Mouse (Mus musculus): Measurements from ENCODE around the gene Rbm5.
A peak's percentile ranks its signal among the peaks of the same experiment; 100 is the strongest.

The Rbm5 gene

DNA sequence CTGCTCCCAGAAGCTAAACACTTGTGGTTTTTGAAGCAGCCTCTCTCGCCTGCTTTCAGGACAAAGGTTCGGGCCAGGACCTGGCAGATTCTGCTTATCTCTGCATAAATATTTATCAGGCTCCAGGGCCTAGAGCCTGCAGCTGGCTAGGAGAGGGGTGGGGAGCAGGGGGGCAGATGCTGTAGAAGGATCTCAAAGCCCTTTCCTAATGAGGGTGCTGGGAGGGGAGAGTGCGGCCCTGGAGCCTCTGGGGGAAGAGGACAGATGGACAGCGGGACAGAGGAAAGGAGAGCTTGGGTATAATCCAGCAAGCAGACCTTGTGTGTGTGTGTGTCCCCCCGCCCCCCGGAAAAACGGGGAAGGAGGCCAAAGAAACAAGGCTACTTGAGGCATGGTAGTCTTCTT is 36.2 kb downstream of the Rbm5 start:
- no peak for DNase-seq (ENCODE audit: low spot score in 2 of 2)

DNA sequence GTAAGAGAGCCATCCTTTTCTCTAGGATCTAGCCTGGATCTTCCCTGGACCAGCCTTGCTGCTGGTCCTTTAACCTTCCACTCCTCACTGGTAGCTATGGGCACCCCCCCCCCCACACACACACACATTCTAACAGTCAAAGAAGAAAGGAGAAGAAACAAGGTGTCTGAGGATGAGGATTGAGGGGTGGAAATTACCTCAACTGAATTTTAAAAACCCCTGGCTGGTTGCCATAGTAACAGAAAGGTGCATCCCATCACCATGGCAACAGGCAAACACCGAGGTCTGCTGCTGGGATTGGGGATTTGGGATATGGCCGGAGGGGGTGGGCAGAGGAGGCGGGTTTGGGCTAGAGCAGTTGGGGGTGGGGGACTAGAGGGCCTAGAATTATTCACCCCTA is 41.1 kb downstream of the Rbm5 start:
- no peak for DNase-seq (ENCODE audit: low spot score in 2 of 2)

DNA sequence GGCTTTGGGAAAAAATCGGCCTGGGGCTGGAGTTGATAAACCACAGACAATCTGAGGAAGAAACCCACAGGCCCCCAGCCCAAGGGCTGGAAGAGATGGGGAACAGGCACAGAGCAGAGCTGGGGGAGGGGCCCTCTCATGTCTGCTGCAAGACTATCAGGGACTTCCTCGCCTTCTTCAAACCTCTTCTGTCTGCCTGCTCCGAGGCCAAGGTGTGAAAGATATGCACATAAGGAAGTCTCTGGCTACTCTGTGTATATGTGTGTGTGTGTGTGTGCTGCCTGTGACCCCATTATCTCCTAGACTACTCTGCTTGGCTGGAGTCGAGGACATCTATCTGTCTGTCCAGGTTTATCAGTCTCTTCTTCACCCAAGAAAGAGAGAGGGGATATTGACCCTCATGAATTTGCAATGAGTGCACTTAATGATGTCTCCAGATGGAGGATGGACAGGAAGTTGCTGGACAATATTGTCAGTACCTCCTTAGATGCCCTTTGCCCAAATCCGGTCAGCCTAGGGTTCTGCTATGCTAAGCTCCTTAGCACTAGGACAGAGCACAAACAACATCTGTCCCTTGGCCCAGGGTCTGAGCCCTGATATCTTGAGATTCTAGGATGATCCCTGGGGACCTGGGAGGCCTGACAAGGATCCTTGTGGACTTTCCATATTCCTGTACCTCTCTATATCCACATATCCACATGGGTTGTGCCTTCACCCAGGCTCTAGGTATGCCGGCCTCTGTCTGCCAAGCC is 41.7 kb downstream of the Rbm5 start:
- DNase-seq (ENCODE audit: low spot score in 2 of 2), result no peak

DNA sequence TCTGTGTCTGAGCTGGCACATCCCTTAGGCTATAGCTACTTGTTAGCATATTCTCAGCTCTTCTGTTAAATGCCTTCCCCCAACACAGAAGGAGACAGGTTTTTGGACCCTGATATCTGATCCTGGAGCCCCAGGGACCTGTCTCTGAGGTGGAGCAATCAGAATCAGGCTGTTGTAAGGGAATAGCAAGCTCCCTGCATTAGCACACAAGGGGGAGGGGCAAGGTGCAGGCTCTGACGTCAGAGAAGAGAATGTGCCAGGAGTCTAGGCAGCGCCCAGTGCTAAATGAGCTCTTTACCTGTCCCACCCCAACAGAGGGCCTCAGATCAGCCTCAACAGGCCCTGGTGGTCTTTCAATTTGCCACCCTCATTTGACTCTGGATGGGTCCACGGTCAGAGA is 43.8 kb downstream of the Rbm5 start:
- peak in 1 of 2 experiments; percentile 52 for DNase-seq (ENCODE audit: low spot score in 2 of 2)

DNA sequence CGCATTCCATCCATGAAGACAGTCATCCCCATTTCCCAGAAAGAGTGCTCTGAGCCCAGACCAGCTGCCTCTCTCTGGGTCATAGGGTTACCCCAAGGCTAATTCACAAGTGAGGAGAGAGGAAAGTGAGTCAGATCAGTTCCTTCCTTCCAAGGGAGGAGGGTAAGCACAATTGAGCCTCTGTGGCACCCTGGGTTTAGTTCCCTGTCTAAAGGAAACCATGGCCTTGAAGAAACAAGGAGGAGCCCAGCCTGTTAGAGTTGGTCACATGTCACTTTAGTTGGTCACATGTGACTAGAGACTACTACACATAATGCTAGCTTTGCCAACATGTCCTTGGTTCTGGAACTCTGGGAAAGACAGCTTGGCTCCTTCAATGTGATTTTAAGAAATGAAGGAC is 46.0 kb downstream of the Rbm5 start:
- DNase-seq (ENCODE audit: low spot score in 2 of 2), result no peak

DNA sequence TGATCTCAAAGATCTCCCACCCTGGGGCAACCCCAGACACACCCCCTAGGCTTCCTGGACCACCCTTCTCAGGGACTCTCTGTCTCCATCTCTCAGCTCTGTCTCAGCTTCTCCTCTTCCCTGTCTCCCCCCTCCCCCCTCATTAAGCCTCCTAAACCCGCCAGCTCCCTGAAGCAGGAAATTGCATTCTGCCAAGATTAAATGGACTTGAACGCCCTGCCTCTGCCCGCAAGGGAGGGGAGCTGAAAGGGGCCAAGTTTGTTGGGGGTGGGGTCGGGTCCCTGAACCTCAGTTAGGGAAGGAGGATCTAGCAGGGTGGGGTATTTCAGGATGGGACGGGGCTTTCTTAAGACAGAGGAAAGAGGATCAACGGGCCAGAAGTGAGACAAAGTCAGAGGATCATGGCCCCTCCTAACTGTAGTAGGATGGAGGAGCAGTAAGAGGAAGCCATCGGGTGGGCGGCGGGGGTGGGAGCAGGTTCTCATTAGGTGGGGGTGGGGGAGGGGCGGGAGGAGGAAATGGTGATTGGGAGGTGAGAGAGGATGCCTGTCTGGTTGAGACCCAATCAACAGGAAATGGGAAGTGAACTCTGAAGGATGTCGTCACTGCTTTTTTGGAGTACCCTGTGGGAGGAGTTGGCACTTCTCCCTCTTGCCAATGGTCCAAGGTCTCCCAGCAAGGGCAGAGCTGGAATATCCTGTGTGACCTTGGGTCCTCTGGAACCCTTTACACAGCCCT is 46.8 kb downstream of the Rbm5 start:
- no peak for DNase-seq (ENCODE audit: low spot score in 2 of 2)

DNA sequence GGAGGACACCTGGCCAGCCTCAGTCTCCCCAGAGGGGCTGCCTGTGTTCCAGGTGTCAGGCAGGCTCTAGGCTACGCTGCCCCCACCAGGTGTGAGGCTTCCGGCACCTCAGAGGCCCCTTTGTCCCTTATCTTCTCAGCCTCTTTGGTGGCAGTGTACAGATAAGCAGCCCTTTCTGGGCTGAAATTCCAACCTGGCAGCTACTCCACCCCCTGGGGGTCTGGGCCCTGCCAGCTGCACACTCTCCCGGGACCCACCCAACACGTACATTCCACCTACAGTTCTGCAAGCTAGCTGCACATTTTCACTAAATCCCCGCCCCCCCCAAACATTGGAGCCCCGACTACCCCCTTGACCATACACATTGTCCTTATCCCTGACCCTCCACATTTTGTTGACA is 47.5 kb downstream of the Rbm5 start:
- no peak for DNase-seq (ENCODE audit: low spot score in 2 of 2)

DNA sequence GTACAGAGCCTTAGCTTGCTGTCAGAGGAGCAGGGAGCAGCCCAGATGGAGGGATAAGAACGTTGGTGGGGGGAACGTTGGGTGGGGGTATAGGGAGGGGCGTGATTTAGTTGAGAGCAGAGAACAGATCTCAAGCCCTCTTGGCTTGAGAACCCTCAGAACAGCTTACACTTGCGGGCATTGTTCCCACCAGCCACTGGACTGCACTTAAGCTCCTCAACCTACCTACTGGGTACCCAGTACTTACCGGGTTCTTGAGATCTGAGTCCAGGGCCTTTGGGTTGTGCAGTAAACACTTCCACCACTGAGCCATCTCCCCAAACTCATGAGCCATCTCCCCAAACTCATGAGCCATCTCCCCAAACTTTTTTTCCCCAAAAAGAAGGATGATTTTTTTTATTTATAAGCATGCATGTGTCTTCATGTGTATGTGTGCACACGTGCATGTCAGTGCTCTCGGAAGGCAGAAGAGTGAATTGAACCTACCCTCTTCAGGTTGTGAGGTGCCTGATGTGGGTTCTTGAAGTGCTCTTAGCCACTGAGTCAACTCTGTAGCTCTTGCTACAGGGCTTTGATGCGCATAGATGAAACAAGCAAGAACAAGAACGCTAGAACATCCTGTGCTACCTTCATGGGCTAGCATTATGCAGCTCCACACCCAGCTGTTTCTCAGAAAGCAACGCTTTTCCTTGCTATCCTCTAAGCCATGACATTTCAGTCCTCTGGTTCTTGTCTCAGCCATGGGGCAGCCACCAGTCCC is 51.8 kb downstream of the Rbm5 start:
- no peak for DNase-seq (ENCODE audit: low spot score in 2 of 2)

DNA sequence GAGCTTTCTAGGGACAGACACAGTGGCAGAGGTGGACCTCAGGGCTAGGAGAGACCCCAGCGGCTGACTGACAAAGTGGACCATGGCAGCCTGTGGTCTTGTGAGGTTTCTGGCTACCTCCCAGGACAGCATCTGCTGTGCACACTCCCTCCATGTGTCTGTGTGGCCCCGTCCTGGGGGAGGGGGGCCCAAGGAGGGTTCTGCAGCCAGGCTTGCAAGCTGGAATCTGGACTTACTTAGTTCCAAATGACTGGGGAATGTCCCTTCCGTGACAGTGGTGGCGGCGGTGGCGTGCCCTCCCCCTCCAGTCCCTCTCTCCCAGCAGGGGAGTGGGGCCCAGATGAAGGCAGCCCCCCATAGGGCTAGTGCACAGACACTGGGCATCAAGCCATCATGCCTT is 53.8 kb downstream of the Rbm5 start:
- no peak for DNase-seq (ENCODE audit: low spot score in 2 of 2)

DNA sequence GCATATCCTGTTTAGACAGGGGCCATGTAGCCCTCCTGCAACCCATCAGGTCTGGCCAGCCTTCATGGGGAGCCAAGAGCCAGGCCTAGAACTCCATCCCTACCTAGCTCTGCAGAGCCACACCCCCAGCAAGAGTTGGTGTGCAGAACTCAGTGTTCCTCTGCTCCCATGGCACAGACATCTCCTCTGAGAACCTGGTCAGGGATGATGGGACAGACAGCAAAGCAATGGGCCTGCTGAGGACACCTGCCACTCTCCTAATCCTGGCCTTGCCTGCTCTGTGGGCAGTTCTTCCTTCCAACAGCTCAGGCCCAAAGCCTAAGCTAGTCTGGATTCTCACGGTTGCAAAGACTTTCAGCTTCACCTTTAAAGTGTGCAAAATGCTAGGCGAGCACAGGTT is 55.2 kb downstream of the Rbm5 start:
- DNase-seq (ENCODE audit: low spot score in 2 of 2), result no peak

DNA sequence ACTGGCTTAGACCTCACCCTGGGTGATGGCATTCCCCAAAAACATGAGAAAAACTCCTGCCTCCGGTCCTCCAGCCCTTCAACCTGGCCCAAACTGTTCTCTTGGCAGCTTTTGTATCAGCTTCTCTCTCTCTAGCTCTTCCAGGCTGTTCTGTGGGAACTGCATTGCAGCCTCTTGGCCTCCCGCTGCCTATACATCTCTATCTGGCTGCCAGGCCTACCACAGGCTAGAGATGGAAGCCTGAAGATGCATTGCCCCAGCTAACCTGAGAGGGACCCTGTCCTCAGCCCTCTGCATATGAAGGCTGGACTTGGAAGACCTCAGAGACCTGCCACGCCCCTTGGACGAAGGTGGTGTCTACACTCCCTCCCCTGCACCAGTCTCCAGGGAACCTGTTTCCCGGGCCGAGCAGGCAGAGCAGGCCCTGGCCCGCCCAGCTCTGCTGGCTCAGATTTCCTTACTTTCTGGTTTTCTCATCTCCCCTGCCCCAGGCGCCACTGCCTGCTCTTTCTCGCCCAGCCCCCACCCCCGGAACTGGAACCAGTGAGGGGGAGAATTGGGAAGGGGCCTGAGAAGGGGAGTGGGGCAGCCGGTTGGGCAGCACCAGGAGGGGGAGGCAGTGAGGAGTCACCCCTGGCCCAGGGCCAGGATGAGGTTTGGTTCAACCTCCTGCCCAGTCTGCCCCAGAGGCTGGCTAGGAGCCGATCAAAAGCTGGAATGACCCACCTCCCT is 56.4 kb downstream of the Rbm5 start:
- no peak for DNase-seq (ENCODE audit: low spot score in 2 of 2)

DNA sequence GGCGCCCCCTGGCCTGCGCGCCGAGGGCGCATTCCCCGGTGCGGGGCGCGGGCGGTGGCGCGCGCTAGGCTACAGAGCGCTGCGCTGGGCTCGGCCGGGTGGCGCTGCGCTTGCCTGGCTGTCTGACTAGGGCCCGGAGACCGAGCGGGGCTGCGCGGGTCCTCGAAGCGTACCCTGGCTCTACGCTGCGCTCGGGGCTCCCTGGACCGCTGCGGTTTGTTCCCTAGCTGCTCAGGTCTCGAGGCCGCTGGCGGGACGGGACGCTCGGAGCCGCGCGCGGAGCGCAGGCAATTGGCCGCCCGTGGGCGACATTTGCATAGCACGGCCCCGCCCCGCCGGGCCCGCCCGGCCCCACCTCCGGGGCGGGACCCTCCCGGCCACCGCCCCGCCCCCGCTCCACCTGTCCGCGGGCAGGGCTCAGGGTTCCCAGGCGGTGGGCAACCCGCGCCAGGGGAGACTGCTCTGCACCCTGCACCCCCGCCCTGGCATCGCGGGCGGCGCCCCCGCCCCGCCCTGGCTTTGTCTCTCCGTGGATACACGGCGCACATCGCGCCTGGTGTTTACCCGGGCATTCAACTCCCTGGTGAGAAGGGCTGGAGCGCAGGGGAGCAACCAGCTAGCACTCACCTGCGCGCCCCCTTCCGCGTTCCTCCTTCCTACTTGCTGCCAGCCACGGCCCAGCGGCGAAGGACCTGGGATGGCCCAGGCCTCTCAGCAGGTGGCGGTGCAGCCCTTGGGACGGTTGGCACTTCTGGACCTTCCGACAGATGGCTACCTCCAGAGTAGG is 60.9 kb downstream of the Rbm5 start, which contains the start of gene Sema3f:
Gene Sema3f, minus strand, starts transcription at position 779 of the 787 bp plus-strand sequence.
- peak in 1 of 2 experiments; percentile 78 for DNase-seq (ENCODE audit: low spot score in 2 of 2)

DNA sequence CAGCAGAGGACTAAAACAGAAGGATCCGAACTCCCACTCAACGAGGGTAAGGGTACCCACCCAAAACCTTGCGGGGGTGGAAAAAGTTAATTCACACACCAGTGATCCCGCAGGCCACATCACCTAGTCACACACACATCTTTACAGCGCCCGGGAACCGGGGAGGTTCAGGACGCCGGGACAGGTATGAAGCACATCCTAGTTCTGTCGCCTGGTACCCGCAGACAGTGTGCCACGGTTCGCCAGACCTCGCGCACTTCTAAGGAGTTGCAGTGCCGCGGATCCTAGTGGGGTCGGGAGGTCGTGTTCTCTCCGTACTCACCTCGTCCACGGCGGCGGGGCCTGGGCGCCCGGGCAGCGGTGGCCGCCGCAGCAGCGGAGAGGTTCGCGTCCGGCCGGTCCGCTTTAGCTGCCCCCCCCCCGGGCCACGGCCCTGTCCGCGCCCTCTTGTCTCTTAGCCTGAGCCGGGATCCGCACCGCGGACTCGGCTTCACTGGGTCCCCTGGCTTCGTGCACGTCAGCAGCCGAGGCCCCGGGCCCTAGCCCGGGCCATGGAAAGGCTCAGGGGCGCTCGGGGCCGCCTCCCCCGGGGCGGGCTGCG is 61.6 kb downstream of the Rbm5 start:
- DNase-seq (ENCODE audit: low spot score in 2 of 2), result no peak

DNA sequence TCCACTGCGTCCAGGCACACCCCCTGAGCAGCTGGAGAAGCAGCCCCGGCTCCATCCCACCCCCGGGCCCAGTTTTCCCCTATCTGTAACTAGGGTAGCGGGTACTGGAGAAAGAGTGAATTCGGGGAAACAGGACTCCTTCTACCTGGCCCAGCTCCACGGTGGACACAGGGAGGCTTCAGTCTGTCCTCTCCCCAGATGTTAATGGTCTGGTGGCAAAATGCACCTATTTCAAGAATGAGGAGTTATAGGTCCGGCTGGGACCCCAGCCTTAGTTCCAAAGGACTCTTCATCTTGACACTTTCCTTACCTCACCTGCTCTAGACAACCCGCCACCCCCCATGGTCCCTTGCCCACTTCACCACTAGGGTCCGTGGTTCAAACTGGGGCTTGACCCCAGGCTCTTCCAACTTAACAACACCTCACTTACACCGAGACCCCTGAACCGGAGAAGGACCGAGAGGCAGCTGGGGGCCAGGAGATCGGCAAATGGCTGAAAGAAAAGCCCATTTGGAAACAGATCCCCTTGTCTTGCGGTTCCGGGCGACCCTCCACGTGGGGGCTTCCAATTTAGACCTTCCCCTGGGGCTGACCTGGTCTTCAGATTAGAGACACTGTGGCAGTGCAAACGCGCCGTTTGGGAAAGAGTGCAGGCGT is 62.2 kb downstream of the Rbm5 start:
- no peak for DNase-seq (ENCODE audit: low spot score in 2 of 2)

DNA sequence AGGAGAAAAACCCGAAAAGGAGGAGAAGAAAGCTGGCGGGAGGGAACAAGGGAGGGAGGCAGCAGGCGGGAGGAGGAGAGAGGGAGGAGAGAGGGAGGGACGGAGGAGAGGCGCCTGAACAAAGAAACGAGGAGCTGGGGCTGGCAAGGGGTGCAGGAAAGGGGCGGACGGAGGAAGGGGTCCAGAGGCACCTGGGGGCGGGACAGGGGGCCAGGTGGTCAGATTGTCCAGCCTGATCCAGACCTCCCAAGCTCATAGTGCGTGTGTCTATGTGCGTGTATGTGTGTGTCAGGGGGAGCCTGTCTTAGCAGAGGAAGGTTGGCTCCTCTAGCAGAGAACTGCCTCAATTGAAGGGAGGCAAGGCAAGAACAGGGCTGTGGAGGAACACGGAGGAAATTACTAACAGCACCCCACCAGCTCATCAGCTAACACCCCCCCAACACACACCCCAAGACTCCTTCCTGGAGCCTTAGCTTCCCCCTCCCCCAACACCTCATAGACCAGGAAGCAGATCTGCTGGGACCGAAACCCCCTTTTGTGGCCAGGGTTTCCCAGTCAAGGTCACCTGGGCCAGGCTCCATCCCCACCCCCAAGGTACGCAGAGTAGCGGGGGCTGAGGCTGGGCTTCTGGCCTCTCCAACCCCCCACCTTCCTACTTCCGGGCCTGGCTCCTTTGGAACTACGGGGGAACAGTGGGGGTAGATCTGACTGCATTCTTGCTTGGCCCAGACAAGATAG is 62.9 kb downstream of the Rbm5 start:
- DNase-seq (ENCODE audit: low spot score in 2 of 2), result no peak

DNA sequence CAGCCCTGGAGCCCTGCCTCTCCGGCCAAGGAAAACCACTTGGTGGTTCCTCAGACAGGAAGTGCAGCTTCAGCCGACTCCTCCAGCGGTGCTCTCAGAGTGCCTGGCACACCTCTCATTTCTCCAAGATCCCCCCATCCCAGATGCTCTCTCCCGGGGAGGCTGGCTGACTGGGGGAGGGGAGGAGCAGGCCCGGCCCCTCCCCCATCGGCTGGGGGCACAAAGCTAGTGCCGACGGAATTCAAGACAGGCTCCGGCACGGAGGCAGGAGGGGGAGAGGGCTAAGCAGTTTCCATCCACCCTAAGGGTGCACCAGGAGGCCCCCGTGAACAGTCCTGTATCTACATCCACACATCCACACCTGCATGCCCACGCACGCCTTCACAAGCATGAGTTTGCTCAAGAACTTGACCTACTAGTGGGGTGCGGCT is 64.0 kb downstream of the Rbm5 start:
- no peak for DNase-seq (ENCODE audit: low spot score in 2 of 2)

DNA sequence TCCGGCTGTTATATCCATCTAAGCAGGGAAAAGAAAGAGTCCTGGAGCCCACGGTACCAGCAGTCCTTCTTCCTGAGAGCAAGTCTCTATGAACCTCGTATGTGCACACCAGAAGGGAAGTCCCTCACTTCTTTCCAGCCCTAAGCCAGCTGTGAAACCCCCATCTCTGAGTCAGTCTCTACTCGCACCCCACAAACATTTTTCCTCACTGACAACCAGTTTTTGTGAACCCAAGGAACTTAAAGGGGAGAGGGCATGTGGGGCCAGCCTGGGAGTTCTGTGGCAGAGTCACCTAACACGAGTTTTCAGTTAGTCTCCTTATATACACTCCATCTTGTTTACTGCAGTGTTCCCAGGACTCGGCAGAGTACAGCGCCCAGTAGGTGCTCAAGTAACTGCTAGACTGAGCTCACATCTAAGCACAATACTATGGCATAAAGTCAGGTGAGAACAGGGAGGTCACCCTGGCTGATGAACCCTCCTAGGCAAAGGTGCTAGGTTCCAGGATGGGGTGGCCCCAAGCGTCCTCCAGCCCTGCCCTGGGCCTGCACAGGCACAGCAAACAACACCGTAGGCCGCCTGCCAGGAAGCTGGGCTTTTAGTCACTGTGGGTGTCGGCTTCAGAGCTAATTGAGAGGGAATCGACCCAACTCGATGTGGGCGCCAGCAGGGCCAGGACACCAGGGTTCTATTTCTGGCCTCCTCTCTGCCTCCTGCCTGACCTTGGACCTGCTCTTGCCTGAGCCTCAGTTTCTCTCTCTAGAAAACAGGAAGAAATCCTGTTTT is 67.3 kb downstream of the Rbm5 start:
- peak in 1 of 2 experiments; percentile 65 for DNase-seq (ENCODE audit: low spot score in 2 of 2)

DNA sequence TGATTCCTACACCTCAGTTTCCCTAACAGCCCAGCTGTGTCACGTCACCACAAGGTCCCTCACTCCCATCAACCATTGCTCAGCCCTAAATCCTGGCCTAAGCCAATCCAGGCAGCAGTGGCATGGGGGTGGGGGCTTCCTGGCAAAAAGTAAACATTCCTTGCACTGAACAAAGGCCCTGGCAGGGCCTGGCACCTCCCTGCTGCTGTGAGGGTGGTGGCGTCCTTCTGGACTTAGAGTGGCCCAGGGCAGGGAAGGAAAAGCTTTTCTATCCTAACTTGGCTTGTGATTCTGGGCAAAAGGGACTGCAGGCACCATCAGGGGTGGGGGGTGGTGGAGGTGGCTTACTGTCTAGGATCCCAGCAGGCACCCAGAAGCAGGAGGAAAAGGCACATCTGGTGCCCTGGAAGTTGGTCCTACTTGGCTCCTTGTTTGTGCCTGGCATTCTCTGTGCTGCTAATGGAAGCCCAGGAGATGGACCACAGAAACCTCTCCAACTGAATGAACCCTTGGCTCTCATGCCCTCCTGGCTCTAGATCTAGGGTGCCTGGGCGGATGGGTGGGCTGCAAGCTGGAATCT is 68.1 kb downstream of the Rbm5 start:
- DNase-seq (ENCODE audit: low spot score in 2 of 2), result no peak

All from right cerebral cortex, postnatal 10 days (tissue).